Mouse (Mus musculus) limb, embryonic 10.5 days (tissue): ENCODE measurements around the gene Timm22. TPM values are rescaled to one million over a fixed set of nuclear protein-coding genes. Genes with fewer than 3 reads are reported as not detected.

Source experiments
- DNase-seq: peaks from one replicate; pipeline ENCODE4 v3.0.0-alpha.2; 2017; ENCODE audit warnings: low spot score
- H3K27ac ChIP-seq: fragments of 300-500 bp; sonication (generic); 2 replicates; pipeline ENCODE4 v1.5.1; 2016; ENCODE audit warnings: mild to moderate bottlenecking
- H3K27me3 ChIP-seq: fragments of 300-500 bp; sonication (generic); 2 replicates; pipeline ENCODE4 v1.6.1; 2016; ENCODE audit warnings: low read depth, mild to moderate bottlenecking; ENCODE audit not compliant: poor library complexity, severe bottlenecking
- H3K36me3 ChIP-seq: fragments of 300-500 bp; sonication (generic); 2 replicates; pipeline ENCODE4 v1.6.1; 2016; ENCODE audit warnings: mild to moderate bottlenecking, moderate library complexity
- H3K4me1 ChIP-seq: fragments of 300-500 bp; sonication (generic); 2 replicates; pipeline ENCODE4 v1.6.1; 2016
- H3K4me3 ChIP-seq: fragments of 300-500 bp; sonication (generic); 2 replicates; pipeline ENCODE4 v1.5.1; 2016; ENCODE audit warnings: mild to moderate bottlenecking, moderate library complexity
- H3K9me3 ChIP-seq: fragments of 300-500 bp; sonication (generic); replicated peaks from 2 replicates; pipeline ENCODE4 v1.6.1; 2016; ENCODE audit warnings: mild to moderate bottlenecking
- WGBS: fragments of 180-500 bp; shearing (Covaris S2); methylation state at CpG from one replicate; pipeline ENCODE4 v1.1.7; 2016; 5-methylcytosine and 5-hydroxymethylcytosine counted together
- polyA plus RNA-seq: library from polyadenylated mRNA; unstranded; fragments of >200 nt; fragmentation: Nextera tagmentation; extraction: Ambion mirVana; gene quantifications from 2 replicates; pipeline ENCODE4 v1.2.1, GENCODE M21; 2016

The Timm22 gene
- polyA plus RNA-seq, result 144 and 147 TPM in 2 replicates

GRCm38 (mm10) chr11:76406702-76407583 lies at the start of gene Timm22:
Gene Timm22 (plus strand): TSS chr11:76406952.
- peak within 1 kb of the TSS; percentile 92 for H3K4me3 ChIP-seq
- H3K9me3 ChIP-seq, result no peaks in the 10 kb centered on the region
- peak within 1 kb of the TSS; percentile 94 for H3K27ac ChIP-seq
- peaks cover 4% of the 10 kb centered on the region for H3K4me1 ChIP-seq
- no peaks in the 10 kb centered on the region for H3K27me3 ChIP-seq
- DNase-seq, result peak; percentile 97
- under 1% methylated on average over 46 of the region's 46 CpGs for WGBS
- peaks cover 20% of the 10 kb centered on the region for H3K36me3 ChIP-seq

DNA sequence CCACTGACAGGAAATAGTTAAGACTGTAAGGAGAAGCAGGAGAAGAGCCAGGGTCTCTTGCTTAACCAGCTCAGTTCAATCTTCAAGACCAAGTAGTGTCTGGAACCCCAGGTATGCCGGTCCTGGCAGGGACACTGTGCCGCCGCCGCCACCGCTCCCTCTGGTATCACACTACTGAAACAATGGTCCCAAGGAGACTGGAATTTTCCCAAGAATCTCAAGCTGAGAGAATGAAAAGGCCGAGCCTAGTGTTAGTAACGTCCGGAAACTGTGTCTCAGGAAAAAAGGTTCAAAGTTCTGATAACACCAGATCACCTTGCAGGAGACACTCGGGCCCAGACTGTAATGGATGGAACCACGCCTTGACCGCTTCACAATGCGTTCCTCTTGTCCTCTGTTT lies 49.3 kb upstream of the Timm22 start:
- no peak overlapping the region for H3K27ac ChIP-seq
- DNase-seq, result no peak
- no peaks in the 10 kb centered on the region for H3K27me3 ChIP-seq
- 93% methylated on average over 12 of the region's 12 CpGs for WGBS
- peaks cover 79% of the 10 kb centered on the region for H3K4me1 ChIP-seq
- peaks cover 8% of the 10 kb centered on the region for H3K36me3 ChIP-seq
- no peaks in the 10 kb centered on the region for H3K9me3 ChIP-seq
- H3K4me3 ChIP-seq, result no peak overlapping the region

GRCm38 (mm10) chr11:76358628-76359320 lies 48.0 kb upstream of the Timm22 start:
- Histone ChIP-seq H3K9me3 (no peaks in the 10 kb centered on the region), H3K36me3 (peaks cover 8% of the 10 kb centered on the region), H3K4me1 (peaks cover 78% of the 10 kb centered on the region), H3K27ac (peak overlapping the region; percentile 27; the same call in 1 of the 2 replicates), H3K4me3 (no peak overlapping the region), H3K27me3 (no peaks in the 10 kb centered on the region)
- no peak for DNase-seq
- WGBS, result 71% methylated on average over 14 of the region's 14 CpGs

DNA sequence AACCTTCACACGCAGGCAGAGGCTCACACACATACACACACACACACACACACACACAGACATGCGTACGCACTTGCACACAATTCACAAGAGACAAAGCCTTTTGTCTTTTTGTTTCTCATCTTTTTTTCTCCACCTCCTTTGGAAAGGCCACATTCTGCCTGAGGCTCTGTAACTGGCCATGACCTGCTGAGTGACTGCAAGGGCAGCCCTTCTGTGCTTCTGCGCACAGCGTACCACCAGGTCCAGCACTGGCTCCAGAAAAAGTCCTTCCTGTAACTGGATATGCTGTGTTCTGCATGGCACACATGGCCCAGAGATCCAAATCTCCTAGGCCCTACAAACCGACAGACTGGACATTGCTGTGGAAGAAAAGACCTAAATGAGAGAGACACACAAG lies 46.5 kb upstream of the Timm22 start:
- H3K4me1 ChIP-seq, result peaks cover 77% of the 10 kb centered on the region
- H3K4me3 ChIP-seq, result no peak overlapping the region
- DNase-seq, result no peak
- no peaks in the 10 kb centered on the region for H3K27me3 ChIP-seq
- no peaks in the 10 kb centered on the region for H3K9me3 ChIP-seq
- peaks cover 4% of the 10 kb centered on the region for H3K36me3 ChIP-seq
- H3K27ac ChIP-seq, result peak overlapping the region; percentile 62
- WGBS, result 90% methylated on average over 6 of the region's 6 CpGs

GRCm38 (mm10) chr11:76361422-76361821 lies 45.3 kb upstream of the Timm22 start:
- no peaks in the 10 kb centered on the region for H3K9me3 ChIP-seq
- 53% methylated on average over 4 of the region's 4 CpGs for WGBS
- no peaks in the 10 kb centered on the region for H3K27me3 ChIP-seq
- H3K4me3 ChIP-seq, result no peak overlapping the region
- peaks cover 9% of the 10 kb centered on the region for H3K36me3 ChIP-seq
- peaks cover 68% of the 10 kb centered on the region for H3K4me1 ChIP-seq
- DNase-seq, result no peak
- H3K27ac ChIP-seq, result no peak overlapping the region

DNA sequence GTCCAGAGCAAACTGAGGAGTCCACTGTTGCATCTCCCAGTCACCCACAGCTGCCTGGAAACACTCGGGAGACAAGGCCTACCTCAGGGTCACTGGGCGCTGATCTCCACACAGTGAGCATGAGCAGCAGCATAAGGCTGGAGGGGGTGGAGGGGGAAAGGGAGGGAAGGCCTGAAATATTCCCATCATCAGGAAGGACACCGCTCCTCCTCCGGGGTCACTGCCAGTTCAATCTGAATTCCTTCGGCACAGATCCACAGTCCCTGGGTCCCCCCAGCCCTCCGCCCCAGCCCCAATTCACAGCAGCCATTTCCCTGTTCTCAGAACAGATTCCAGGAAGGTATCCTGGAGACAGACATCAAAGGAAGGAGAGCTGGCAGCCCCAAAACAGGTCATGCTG lies 43.6 kb upstream of the Timm22 start:
- Histone ChIP-seq H3K36me3 (peaks cover 16% of the 10 kb centered on the region), H3K27me3 (no peaks in the 10 kb centered on the region), H3K27ac (0 out of 2 replicates have a peak overlapping the region, but pooled peaks have one; percentile 56), H3K9me3 (no peaks in the 10 kb centered on the region), H3K4me1 (peaks cover 62% of the 10 kb centered on the region), H3K4me3 (no peak overlapping the region)
- WGBS, result 13% methylated on average over 6 of the region's 6 CpGs
- DNase-seq, result no peak

- H3K9me3 ChIP-seq, result no peaks in the 10 kb centered on the region
- 18% methylated on average over 9 of the region's 9 CpGs for WGBS
- peaks cover 16% of the 10 kb centered on the region for H3K36me3 ChIP-seq
- no peaks in the 10 kb centered on the region for H3K27me3 ChIP-seq
- H3K27ac ChIP-seq, result peak overlapping the region; percentile 61
- peaks cover 58% of the 10 kb centered on the region for H3K4me1 ChIP-seq
- no peak overlapping the region for H3K4me3 ChIP-seq
- no peak for DNase-seq
Measured at GRCm38 (mm10) chr11:76363636-76364035, 43.1 kb upstream of the Timm22 start.

DNA sequence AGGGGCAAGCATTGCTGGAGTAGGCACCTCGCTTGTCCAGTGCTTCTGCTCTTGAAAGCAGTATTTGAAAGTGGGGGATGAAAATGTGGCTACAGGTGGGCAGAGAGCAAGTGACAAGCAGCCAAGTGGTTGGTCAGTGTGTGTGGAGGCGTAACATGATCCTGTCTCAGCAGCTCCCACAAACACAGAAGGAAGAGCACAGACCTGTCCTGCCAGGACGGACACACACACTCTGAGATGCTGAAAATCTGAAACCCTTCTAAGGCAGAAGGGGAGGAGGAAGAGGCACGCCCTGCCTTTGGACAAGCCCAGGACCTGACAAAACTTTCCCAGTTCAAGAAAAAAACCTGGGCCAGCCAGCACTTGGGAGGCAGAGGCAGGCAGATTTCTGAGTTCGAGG lies 42.7 kb upstream of the Timm22 start:
- H3K9me3 ChIP-seq, result no peaks in the 10 kb centered on the region
- H3K4me1 ChIP-seq, result peaks cover 54% of the 10 kb centered on the region
- H3K27me3 ChIP-seq, result no peaks in the 10 kb centered on the region
- peak overlapping the region; percentile 61 for H3K27ac ChIP-seq
- no peak for DNase-seq
- WGBS, result 58% methylated on average over 5 of the region's 5 CpGs
- no peak overlapping the region for H3K4me3 ChIP-seq
- H3K36me3 ChIP-seq, result peaks cover 16% of the 10 kb centered on the region

- H3K27me3 ChIP-seq, result no peaks in the 10 kb centered on the region
- no peaks in the 10 kb centered on the region for H3K9me3 ChIP-seq
- no peak overlapping the region; the same call in 1 of the 2 replicates for H3K27ac ChIP-seq
- 92% methylated on average over 15 of the region's 15 CpGs for WGBS
- H3K4me3 ChIP-seq, result no peak overlapping the region
- H3K4me1 ChIP-seq, result peaks cover 48% of the 10 kb centered on the region
- no peak for DNase-seq
- H3K36me3 ChIP-seq, result peaks cover 16% of the 10 kb centered on the region
Measured at GRCm38 (mm10) chr11:76366720-76367119, 40.0 kb upstream of the Timm22 start.

- H3K9me3 ChIP-seq, result no peaks in the 10 kb centered on the region
- DNase-seq, result no peak
- peak overlapping the region; percentile 8; the same call in 1 of the 2 replicates for H3K27ac ChIP-seq
- H3K27me3 ChIP-seq, result no peaks in the 10 kb centered on the region
- H3K4me3 ChIP-seq, result no peak overlapping the region
- H3K36me3 ChIP-seq, result peaks cover 17% of the 10 kb centered on the region
- peaks cover 57% of the 10 kb centered on the region for H3K4me1 ChIP-seq
Measured at GRCm38 (mm10) chr11:76370491-76370890, 36.3 kb upstream of the Timm22 start.

DNA sequence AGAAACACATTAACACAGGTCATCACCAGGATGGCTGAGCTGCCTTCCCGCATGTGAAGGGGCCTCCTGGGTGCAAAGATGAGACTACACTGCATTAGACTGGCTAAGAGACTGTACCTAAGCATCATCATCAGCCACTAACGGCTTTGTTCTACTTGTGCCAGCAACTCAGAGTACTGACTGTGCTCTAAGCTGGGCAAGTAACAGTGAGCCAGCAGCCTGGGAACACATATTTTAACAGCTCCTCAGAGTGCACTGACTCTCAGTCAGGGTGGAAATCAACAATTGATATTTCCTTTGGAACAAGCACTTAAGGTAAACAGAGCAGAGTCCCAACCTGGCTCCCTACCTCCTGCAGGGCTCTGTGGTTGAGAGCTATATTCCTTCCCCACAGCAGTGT lies 34.6 kb upstream of the Timm22 start:
- no peak for DNase-seq
- 66% methylated on average over 2 of the region's 2 CpGs for WGBS
- Histone ChIP-seq H3K27me3 (no peaks in the 10 kb centered on the region), H3K36me3 (peaks cover 6% of the 10 kb centered on the region), H3K4me1 (peaks cover 64% of the 10 kb centered on the region), H3K27ac (peak overlapping the region; percentile 66; the same call in 1 of the 2 replicates), H3K4me3 (no peak overlapping the region), H3K9me3 (no peaks in the 10 kb centered on the region)

DNA sequence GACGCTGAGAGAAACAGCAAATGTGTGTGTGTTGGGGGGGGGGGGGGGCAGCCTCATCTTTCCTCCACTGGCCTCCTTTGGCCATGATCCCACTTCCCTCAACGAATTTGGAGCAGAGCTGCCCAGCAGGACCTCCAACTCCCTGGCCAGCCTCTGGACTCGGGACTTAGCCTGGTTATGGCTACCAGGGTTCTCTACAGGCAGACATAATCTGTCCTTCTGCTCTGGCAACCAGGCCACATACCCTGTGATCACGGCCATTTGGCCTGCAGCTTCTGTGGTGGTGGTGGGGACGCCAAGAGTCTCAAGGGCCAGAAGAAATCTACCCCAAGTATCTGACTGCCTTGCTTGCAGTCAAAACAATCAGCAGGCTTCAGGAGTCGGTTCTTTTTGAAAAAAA lies 34.2 kb upstream of the Timm22 start:
- Histone ChIP-seq H3K27ac (peak overlapping the region; percentile 66), H3K4me3 (no peak overlapping the region), H3K9me3 (no peaks in the 10 kb centered on the region), H3K36me3 (peaks cover 6% of the 10 kb centered on the region; the same call in 1 of the 2 replicates), H3K4me1 (peaks cover 68% of the 10 kb centered on the region), H3K27me3 (no peaks in the 10 kb centered on the region)
- no peak for DNase-seq
- 34% methylated on average over 6 of the region's 6 CpGs for WGBS
